Mouse (Mus musculus): Measurements from ENCODE around the gene Pum2. TPM values are rescaled to one million over a fixed set of nuclear protein-coding genes. Genes with fewer than 3 reads are reported as not detected.
A peak's percentile ranks its signal among the peaks of the same experiment; 100 is the strongest.
"Not testable (repeated sequence)": the region's sequence is repeated elsewhere in the genome, so short reads cannot be mapped to it uniquely, and the experiment has no call there.

Pum2 gene
- polyA plus RNA-seq (2016; fragmentation: Nextera tagmentation; extraction: Ambion mirVana) = 64.0 and 65.4 TPM in 2 replicates

- ATAC-seq (ENCODE audit: low FRiP score) = peak; percentile 94
- no peaks in the 10 kb centered on the region for H3K27me3 ChIP-seq
- no peaks in the 10 kb centered on the region for H3K9me3 ChIP-seq (replicated peaks)
- H3K4me3 ChIP-seq = peak within 1 kb of the TSS; percentile 95
- H3K4me1 ChIP-seq = peaks cover 19% of the 10 kb centered on the region
- peak within 1 kb of the TSS; percentile 83 for H3K4me2 ChIP-seq (replicated peaks)
- peak within 1 kb of the TSS; percentile 98 for H3K27ac ChIP-seq
- no peaks in the 10 kb centered on the region for H3K36me3 ChIP-seq
- WGBS = 0% methylated on average over 29 of the region's 41 CpGs
- H3K9ac ChIP-seq = peak within 1 kb of the TSS; percentile 100
These were observed at the start of gene Pum2 for GRCm38 (mm10) chr12:8673974-8674306. Gene Pum2 (plus strand): TSS chr12:8674134.

GRCm38 (mm10) chr12:8629537-8629936 is 44.4 kb upstream of the Pum2 start:
- ATAC-seq (ENCODE audit: low FRiP score) = no peak
- Histone ChIP-seq H3K4me1 (no peaks in the 10 kb centered on the region), H3K4me2 (replicated peaks) (no peak overlapping the region), H3K27me3 (no peaks in the 10 kb centered on the region), H3K27ac (no peak overlapping the region), H3K36me3 (no peaks in the 10 kb centered on the region), H3K9ac (no peak overlapping the region), H3K9me3 (replicated peaks) (no peaks in the 10 kb centered on the region), H3K4me3 (no peak overlapping the region)
- WGBS = 95% methylated on average over 6 of the region's 6 CpGs

GRCm38 (mm10) chr12:8631691-8632090 is 42.2 kb upstream of the Pum2 start:
- WGBS = 86% methylated on average over 1 of the region's 1 CpGs
- Histone ChIP-seq H3K9ac (no peak overlapping the region), H3K27me3 (no peaks in the 10 kb centered on the region), H3K36me3 (no peaks in the 10 kb centered on the region), H3K4me1 (no peaks in the 10 kb centered on the region), H3K27ac (no peak overlapping the region), H3K9me3 (replicated peaks) (no peaks in the 10 kb centered on the region), H3K4me3 (no peak overlapping the region), H3K4me2 (replicated peaks) (no peak overlapping the region)
- no peak for ATAC-seq (ENCODE audit: low FRiP score)

- Histone ChIP-seq H3K4me3 (no peak overlapping the region), H3K4me2 (replicated peaks) (no peak overlapping the region), H3K27me3 (no peaks in the 10 kb centered on the region), H3K9me3 (replicated peaks) (no peaks in the 10 kb centered on the region), H3K36me3 (no peaks in the 10 kb centered on the region), H3K9ac (no peak overlapping the region), H3K4me1 (no peaks in the 10 kb centered on the region), H3K27ac (no peak overlapping the region)
- no peak for ATAC-seq (ENCODE audit: low FRiP score)
- WGBS = 90% methylated on average over 2 of the region's 2 CpGs
These were observed 41.1 kb upstream of the Pum2 start for GRCm38 (mm10) chr12:8632737-8633365.

GRCm38 (mm10) chr12:8634306-8634705 is 39.6 kb upstream of the Pum2 start:
- no peak for ATAC-seq (ENCODE audit: low FRiP score)
- Histone ChIP-seq H3K27ac (no peak overlapping the region), H3K27me3 (no peaks in the 10 kb centered on the region), H3K4me2 (replicated peaks) (no peak overlapping the region), H3K4me3 (no peak overlapping the region), H3K4me1 (no peaks in the 10 kb centered on the region), H3K36me3 (no peaks in the 10 kb centered on the region), H3K9ac (no peak overlapping the region), H3K9me3 (replicated peaks) (no peaks in the 10 kb centered on the region)
- WGBS = 98% methylated on average over 1 of the region's 1 CpGs

- Histone ChIP-seq H3K27ac (no peak overlapping the region), H3K9ac (no peak overlapping the region), H3K4me2 (replicated peaks) (no peak overlapping the region), H3K4me1 (no peaks in the 10 kb centered on the region), H3K9me3 (replicated peaks) (no peaks in the 10 kb centered on the region), H3K4me3 (no peak overlapping the region), H3K36me3 (no peaks in the 10 kb centered on the region), H3K27me3 (no peaks in the 10 kb centered on the region)
- ATAC-seq (ENCODE audit: low FRiP score) = no peak
- 94% methylated on average over 4 of the region's 4 CpGs for WGBS
These were observed 38.4 kb upstream of the Pum2 start for GRCm38 (mm10) chr12:8635546-8635945.

- Histone ChIP-seq H3K9ac (no peak overlapping the region), H3K4me2 (replicated peaks) (no peak overlapping the region), H3K4me1 (no peaks in the 10 kb centered on the region), H3K27me3 (no peaks in the 10 kb centered on the region), H3K36me3 (no peaks in the 10 kb centered on the region), H3K4me3 (no peak overlapping the region), H3K27ac (no peak overlapping the region), H3K9me3 (replicated peaks) (no peaks in the 10 kb centered on the region)
- 95% methylated on average over 14 of the region's 14 CpGs for WGBS
- ATAC-seq (ENCODE audit: low FRiP score) = no peak
These were observed 37.0 kb upstream of the Pum2 start for GRCm38 (mm10) chr12:8636945-8637344.

- H3K27me3 ChIP-seq; H3K9me3 ChIP-seq (replicated peaks); H3K4me1 ChIP-seq; H3K9ac ChIP-seq; H3K27ac ChIP-seq; ATAC-seq (ENCODE audit: low FRiP score); H3K4me3 ChIP-seq; H3K36me3 ChIP-seq; H3K4me2 ChIP-seq (replicated peaks): not testable (repeated sequence)
- 67% methylated on average over 10 of the region's 10 CpGs for WGBS
These were observed 35.4 kb upstream of the Pum2 start for GRCm38 (mm10) chr12:8638411-8639087.

GRCm38 (mm10) chr12:8640186-8640585 is 33.7 kb upstream of the Pum2 start:
- H3K9me3 ChIP-seq (replicated peaks); H3K27ac ChIP-seq; H3K36me3 ChIP-seq; H3K27me3 ChIP-seq; ATAC-seq (ENCODE audit: low FRiP score); H3K4me1 ChIP-seq: not testable (repeated sequence)
- peak overlapping the region; percentile 58 for H3K4me2 ChIP-seq (replicated peaks)
- WGBS = 10% methylated on average over 2 of the region's 2 CpGs
- peak overlapping the region; percentile 53; the same call in 1 of the 2 replicates for H3K9ac ChIP-seq
- H3K4me3 ChIP-seq = peak overlapping the region; percentile 78

- Histone ChIP-seq H3K4me3 (peak overlapping the region; percentile 78), H3K27ac (peak overlapping the region; percentile 91), H3K36me3 (no peaks in the 10 kb centered on the region), H3K27me3 (no peaks in the 10 kb centered on the region), H3K4me1 (no peaks in the 10 kb centered on the region), H3K4me2 (replicated peaks) (peak overlapping the region; percentile 58), H3K9me3 (replicated peaks) (no peaks in the 10 kb centered on the region), H3K9ac (peak overlapping the region; percentile 86)
- under 1% methylated on average over 47 of the region's 47 CpGs for WGBS
- ATAC-seq (ENCODE audit: low FRiP score) = peak; percentile 99
These were observed 33.1 kb upstream of the Pum2 start for GRCm38 (mm10) chr12:8640711-8641424.

GRCm38 (mm10) chr12:8641425-8641735 is 32.6 kb upstream of the Pum2 start:
- no peaks in the 10 kb centered on the region for H3K4me1 ChIP-seq
- H3K4me3 ChIP-seq = peak overlapping the region; percentile 78
- peak overlapping the region; percentile 91; the same call in 1 of the 2 replicates for H3K27ac ChIP-seq
- H3K9ac ChIP-seq = peak overlapping the region; percentile 86
- peak; percentile 74 for ATAC-seq (ENCODE audit: low FRiP score)
- peak overlapping the region; percentile 54 for H3K4me2 ChIP-seq (replicated peaks)
- H3K9me3 ChIP-seq (replicated peaks) = no peaks in the 10 kb centered on the region
- H3K36me3 ChIP-seq = no peaks in the 10 kb centered on the region
- 10% methylated on average over 10 of the region's 10 CpGs for WGBS
- H3K27me3 ChIP-seq = no peaks in the 10 kb centered on the region

- H3K9ac ChIP-seq; H3K4me1 ChIP-seq; H3K9me3 ChIP-seq (replicated peaks); H3K27me3 ChIP-seq; H3K4me3 ChIP-seq; ATAC-seq (ENCODE audit: low FRiP score); H3K27ac ChIP-seq; H3K36me3 ChIP-seq; H3K4me2 ChIP-seq (replicated peaks): not testable (repeated sequence)
- WGBS = 75% methylated on average over 8 of the region's 8 CpGs
These were observed 25.7 kb upstream of the Pum2 start for GRCm38 (mm10) chr12:8648211-8648610.
